Mouse (Mus musculus): Measurements from ENCODE around the gene Rslcan18.
A peak's percentile ranks its signal among the peaks of the same experiment; 100 is the strongest.
"Not testable (repeated sequence)": the region's sequence is repeated elsewhere in the genome, so short reads cannot be mapped to it uniquely, and the experiment has no call there.

The Rslcan18 gene

GRCm38 (mm10) chr13:67116163-67116562 is at the start of gene Rslcan18:
Rslcan18 (minus strand) TSS chr13:67116263.
- not testable (repeated sequence) for DNase-seq (ENCODE audit: low spot score)

DNA sequence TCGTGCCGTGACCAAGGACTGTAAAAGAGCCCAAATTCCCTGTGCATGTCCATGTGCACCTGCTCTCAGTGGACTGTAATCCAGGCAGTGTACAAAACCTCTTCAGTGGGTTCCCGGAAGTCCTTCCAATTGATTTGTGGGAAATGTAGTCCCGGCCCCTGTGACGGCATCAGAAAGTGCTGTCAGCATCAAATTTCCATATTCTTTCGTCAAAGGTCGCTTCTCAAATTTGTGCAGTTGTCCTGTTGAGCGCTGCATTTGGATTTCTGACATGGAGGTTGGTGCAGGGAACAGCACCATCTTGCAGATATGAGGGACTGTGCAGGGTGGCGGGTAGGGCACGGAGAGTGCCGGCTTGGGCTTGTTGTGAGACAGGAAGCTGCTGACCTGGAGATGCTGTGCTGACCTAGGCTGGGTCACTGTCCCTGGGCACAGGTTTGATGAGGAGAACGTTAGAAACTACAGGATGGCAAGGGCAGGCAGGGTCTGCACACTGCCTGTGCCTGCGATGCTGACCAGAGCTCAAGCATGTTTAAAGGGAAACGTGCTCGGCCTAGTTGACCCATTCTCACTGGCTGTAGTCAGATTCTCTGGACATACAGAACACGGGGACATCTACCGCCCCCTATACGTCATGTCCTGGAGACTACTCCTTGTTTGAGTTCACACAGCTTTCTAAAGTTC is 12.1 kb upstream of the Rslcan18 start:
- peak; percentile 53 for DNase-seq (ENCODE audit: low spot score)

DNA sequence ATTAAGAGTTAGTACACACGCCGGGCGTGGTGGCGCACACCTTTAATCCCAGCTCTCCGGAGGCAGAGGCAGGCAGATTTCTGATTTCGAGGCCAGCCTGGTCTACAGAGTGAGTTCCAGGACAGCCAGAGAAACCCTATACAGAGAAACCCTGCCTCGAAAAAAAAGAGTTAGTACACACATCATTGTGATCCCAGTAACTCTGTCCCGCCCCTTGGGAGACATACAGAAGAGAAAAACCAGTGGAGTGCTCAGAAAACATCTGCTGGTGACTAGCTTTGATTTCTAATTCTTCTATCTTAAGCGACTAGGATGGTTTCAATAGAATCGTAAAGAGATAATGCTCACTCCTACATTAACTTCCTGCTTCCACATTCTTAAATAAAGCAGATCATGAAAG is 11.4 kb upstream of the Rslcan18 start:
- DNase-seq (ENCODE audit: low spot score): not testable (repeated sequence)

DNA sequence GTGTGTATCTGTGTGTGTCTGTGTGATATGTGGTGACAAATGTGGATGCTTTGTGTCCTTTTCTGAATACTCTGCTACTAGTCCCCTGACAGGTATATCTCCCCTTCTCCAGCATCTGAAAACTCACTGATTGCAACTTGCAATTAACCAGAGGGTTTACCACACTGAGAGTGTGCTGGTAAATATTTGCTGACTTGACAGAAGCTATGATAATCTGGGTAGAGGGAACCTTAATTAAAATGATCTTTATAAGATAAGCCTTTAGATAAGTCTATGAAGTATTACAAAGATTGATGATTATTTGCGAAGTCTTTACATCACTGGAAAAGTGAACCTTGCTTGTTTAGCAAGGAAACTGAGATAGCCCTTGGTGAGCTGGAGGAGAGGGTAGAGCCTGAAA is 8.4 kb upstream of the Rslcan18 start:
- DNase-seq (ENCODE audit: low spot score): no peak

- DNase-seq (ENCODE audit: low spot score): not testable (repeated sequence)
These were observed 5.3 kb upstream of the Rslcan18 start, which contains the start of gene Zfp759 for GRCm38 (mm10) chr13:67121360-67121759. Zfp759 (plus strand) TSS chr13:67121660.

- no peak for DNase-seq (ENCODE audit: low spot score)
These were observed 2.8 kb downstream of the Rslcan18 start for GRCm38 (mm10) chr13:67113287-67113686.

GRCm38 (mm10) chr13:67112096-67112495 is 4.0 kb downstream of the Rslcan18 start:
- DNase-seq (ENCODE audit: low spot score): no peak

- DNase-seq (ENCODE audit: low spot score): no peak
These were observed 7.2 kb downstream of the Rslcan18 start for GRCm38 (mm10) chr13:67108821-67109206.

DNA sequence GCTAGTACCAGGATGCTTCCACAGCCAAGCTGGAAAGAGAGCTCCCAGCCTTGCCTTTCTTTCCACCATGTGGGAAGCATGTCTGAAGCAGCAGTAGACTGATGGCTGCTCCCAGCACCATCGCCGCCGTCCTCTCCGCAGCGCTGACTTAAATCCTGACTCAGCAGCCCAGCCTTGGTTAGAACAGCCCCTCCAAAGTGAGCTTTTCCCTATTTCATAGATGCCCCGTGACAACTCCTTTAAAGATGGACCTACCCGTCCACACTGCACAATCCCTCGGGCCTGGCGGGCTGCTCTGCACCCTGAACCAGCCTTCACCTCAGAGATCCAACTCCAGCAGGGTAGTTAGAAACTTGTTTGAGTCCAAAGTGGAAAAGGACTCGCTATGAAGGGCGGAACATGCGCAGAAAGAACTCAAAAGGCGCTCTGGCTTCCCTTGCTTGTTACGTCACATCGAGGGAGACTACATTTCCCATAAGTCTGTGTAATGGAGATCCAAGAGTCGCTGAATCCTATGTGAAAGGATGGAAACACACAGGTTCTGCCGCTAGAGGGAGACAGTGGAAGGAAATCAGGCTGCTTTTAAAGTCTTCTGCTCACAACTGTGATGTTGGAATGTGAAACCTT is 7.8 kb downstream of the Rslcan18 start, which contains the start of gene Gm28557:
Gene Gm28557 (minus strand): TSS at position 411 of the 627 bp plus-strand sequence.
- DNase-seq (ENCODE audit: low spot score): peak; percentile 74

DNA sequence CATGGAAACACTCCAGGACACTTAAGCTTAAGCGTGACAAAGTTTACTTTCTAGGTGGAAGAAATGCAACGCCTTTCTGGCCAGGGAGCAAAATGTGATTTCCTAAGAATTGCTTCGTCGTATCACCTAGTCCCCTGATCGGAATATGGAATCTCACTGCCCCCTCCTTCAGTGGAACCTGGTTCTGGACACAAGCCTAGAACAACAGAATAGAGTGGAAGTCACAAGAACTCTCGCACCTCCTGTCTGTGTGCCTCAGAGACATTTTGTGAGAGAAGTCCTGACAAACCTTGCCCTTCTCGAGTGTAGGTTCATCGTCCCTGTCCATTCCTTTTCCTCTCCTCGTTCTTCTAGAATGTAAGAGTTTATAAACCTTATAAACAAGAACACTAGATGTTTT is 8.4 kb downstream of the Rslcan18 start:
- DNase-seq (ENCODE audit: low spot score): no peak

- no peak for DNase-seq (ENCODE audit: low spot score)
These were observed 18.2 kb downstream of the Rslcan18 start, which contains the start of gene Zfp708 for GRCm38 (mm10) chr13:67097876-67098275. Zfp708 (minus strand) TSS chr13:67097976.

- no peak for DNase-seq (ENCODE audit: low spot score)
These were observed 25.9 kb downstream of the Rslcan18 start for GRCm38 (mm10) chr13:67090154-67090553.

DNA sequence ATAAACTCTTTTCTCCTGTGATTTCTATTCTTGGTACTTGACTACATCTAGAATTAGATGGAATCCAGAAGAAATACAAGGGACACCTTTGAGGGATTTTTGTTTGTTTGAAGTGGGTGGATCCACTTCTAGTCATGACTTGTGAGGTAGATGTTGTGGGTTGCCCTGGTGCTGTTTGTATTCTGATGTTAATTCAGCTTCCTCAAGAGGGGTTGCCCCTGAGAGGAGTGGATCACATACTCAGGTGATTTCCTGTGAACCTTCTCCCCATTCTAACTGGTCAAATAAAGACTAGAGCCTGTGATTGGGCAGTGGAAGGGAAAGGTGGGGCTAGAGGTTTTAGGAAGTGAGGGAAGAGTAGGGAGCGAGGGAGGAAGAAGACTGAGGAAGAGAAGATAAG is 34.1 kb downstream of the Rslcan18 start:
- no peak for DNase-seq (ENCODE audit: low spot score)

DNA sequence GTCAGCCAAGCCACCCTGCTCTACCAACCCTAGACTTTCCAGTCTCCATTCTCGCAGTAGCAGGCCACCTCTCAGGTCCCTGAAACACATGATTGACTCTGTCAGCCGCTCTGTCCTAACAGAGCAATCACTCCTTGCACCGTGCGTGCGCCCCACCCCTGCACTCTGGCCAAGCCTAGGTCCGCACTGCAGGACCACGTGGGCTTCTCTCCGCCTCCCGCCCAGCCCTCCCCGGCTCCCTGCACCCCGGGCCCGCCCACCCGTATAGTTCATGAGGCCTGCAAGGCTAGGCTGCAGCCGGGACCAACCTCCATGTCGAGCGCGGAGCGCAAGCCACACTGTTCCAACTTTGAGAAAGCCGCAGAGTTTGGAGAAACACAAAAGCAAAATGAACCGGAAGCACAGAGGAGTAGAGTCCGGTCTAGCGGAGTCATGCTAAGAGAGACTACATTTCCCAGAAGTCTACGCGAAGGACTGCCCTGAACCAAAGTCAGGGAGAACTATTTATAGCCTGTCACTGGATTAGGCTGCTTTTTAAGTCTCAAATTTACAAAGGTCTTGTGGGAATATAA is 34.8 kb downstream of the Rslcan18 start:
- peak; percentile 40 for DNase-seq (ENCODE audit: low spot score)

- no peak for DNase-seq (ENCODE audit: low spot score)
These were observed 38.8 kb downstream of the Rslcan18 start for GRCm38 (mm10) chr13:67077244-67077643.

DNA sequence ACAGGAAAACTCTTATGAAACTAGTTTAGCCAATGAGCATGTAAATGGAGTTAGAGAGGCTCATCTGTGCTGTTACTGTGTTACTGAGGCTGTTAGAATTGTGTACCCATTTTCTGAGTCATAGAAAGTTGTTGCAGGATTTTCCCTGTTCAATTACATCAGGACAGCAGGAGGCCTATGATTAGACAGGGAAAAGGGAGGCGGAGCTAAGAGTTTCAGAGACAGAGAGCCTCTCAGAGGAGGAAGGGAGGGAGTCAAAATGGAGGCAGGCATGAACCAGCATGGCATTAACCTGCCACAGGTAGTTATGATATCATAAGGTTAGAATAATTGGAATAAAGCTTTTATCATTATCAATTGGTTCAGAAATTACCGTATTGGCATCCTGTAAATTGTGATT is 43.3 kb downstream of the Rslcan18 start:
- no peak for DNase-seq (ENCODE audit: low spot score)

DNA sequence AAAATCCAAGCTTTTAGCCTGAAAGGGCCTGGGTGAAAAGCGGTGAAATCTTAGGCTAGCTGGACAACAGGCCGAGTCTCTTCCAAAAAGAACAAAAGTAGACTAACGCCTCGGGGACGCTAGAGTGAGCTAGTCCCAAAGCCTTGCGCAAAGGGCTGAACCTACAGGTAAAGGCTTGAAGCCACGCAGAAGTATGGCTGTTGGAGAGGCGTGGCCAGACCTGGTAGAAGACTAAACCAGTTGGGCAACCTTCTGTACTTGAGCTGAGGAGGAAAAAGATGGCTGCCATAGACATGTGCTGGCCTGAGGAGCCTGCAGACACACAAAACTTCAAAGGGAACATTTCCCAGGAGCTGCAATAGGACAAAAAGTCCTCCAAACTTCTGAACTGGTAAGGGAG is 50.7 kb downstream of the Rslcan18 start:
- no peak for DNase-seq (ENCODE audit: low spot score)

GRCm38 (mm10) chr13:67062427-67062826 is 53.6 kb downstream of the Rslcan18 start:
- no peak for DNase-seq (ENCODE audit: low spot score)

GRCm38 (mm10) chr13:67060786-67061358 is 55.2 kb downstream of the Rslcan18 start, which contains the start of gene Zfp712:
Zfp712 (minus strand) TSS chr13:67061170.
- peak; percentile 79 for DNase-seq (ENCODE audit: low spot score)

- no peak for DNase-seq (ENCODE audit: low spot score)
These were observed 55.8 kb downstream of the Rslcan18 start for GRCm38 (mm10) chr13:67060161-67060785.
